Mouse (Mus musculus): Measurements from ENCODE around the gene Mknk1. TPM values are rescaled to one million over a fixed set of nuclear protein-coding genes. Genes with fewer than 3 reads are reported as not detected.

Gene Mknk1
- polyA plus RNA-seq, 1 experiment: 30.9 TPM

DNA sequence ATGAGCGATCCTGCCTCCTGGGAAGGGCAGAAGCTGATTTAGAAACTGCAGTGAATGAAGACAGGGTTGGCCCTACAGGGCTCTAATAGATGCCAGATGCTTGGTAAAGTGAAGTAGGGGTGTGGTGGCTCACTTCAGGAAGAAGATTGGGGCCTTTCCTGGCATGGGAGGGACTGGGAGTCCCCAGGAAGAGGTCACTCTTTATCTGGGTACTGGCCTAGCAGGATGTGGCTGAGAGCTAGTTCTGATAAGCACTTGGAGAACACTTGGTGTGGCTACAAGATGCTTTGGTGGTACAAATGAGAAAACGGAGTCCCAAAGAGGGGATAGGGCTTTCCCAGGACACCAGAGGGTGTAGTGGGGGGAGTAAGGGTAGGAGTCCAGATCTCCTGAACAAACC is 14.8 kb upstream of the Mknk1 start:
- Histone ChIP-seq H3K27ac (ENCODE audit: insufficient read depth, low read length) (no peak overlapping the region), H3K4me1 (ENCODE audit: control insufficient read depth, insufficient read depth, low read length) (peaks cover 5% of the 10 kb centered on the region), H3K4me3 (ENCODE audit: insufficient read depth, low read length) (no peak overlapping the region)
- TF ChIP-seq POLR2A (IDR thresholded peaks at IDR 0.05; ENCODE audit: low read depth, low read length) (no peak), CTCF (IDR thresholded peaks at IDR 0.05; ENCODE audit: borderline replicate concordance, insufficient read depth, low read length) (no peak)

DNA sequence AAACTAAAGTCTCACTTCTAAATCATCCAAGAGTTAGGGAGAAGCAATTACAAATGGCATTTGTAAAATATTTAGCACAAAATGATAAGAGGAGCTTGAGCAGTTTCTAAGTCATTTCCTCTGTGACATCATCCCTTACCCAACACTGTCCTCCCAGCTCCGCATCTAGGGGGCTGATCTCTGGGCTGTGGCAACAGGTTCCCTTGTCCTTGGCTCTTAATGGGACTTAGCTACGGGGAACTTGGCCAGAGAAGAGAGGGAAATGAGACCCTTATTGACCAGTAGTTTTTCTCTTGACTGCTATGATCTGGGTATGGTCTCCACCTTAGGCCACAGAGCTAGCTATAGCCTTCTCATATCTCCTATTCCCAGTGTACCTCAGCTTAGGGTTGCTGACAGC is 13.7 kb upstream of the Mknk1 start:
- TF ChIP-seq CTCF (IDR thresholded peaks at IDR 0.05; ENCODE audit: borderline replicate concordance, insufficient read depth, low read length) (no peak), POLR2A (IDR thresholded peaks at IDR 0.05; ENCODE audit: low read depth, low read length) (no peak)
- Histone ChIP-seq H3K27ac (ENCODE audit: insufficient read depth, low read length) (peak overlapping the region; percentile 35; the same call in 1 of the 2 replicates), H3K4me1 (ENCODE audit: control insufficient read depth, insufficient read depth, low read length) (peaks cover 5% of the 10 kb centered on the region), H3K4me3 (ENCODE audit: insufficient read depth, low read length) (no peak overlapping the region)

DNA sequence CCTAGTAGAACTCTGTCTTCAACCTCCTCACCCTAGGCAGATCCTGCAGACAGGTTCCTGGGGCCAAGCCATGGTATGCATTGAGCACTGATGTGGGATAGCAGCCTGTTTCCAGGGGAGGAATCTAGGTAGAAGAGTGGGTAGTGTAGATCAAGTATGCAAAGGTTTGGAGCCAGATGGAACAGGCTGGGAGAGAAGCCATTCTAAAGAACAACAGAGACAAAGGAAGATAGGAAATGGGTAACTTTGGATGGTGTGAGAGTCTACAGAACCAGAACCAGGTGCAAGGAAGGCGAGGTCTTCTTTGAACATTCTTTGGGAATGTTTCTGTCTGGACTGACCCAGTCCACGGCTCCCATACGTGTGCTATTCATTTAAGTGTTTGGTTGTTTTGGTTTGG is 11.9 kb upstream of the Mknk1 start:
- Histone ChIP-seq H3K4me1 (ENCODE audit: control insufficient read depth, insufficient read depth, low read length) (peaks cover 5% of the 10 kb centered on the region), H3K27ac (ENCODE audit: insufficient read depth, low read length) (no peak overlapping the region), H3K4me3 (ENCODE audit: insufficient read depth, low read length) (no peak overlapping the region; the same call in 1 of the 2 replicates)
- TF ChIP-seq CTCF (IDR thresholded peaks at IDR 0.05; ENCODE audit: borderline replicate concordance, insufficient read depth, low read length) (no peak), POLR2A (IDR thresholded peaks at IDR 0.05; ENCODE audit: low read depth, low read length) (no peak)

DNA sequence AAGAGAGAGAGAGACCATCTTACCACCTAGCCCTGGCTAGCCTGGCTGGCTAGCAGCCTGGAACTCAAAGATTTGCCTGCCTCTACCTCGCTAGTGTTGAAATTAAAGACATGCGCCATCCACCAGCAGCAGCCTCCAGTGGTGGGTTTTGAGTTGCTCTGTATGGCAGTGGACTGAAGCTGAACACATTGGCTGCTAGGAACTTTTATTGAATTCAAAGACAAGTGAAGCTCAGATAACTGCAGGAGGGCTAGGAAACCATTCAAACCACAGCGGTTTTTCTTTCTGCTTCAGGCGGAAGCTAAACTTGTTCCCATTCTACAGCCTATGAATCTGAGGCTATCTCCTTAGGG is 11.5 kb upstream of the Mknk1 start:
- H3K27ac ChIP-seq (ENCODE audit: insufficient read depth, low read length): peak overlapping the region; percentile 23; the same call in 1 of the 2 replicates
- peak overlapping the region; percentile 84 for H3K4me3 ChIP-seq (ENCODE audit: insufficient read depth, low read length)
- TF ChIP-seq CTCF (IDR thresholded peaks at IDR 0.05; ENCODE audit: borderline replicate concordance, insufficient read depth, low read length): no peak
- no peak for TF ChIP-seq POLR2A (IDR thresholded peaks at IDR 0.05; ENCODE audit: low read depth, low read length)
- peaks cover 5% of the 10 kb centered on the region for H3K4me1 ChIP-seq (ENCODE audit: control insufficient read depth, insufficient read depth, low read length)

DNA sequence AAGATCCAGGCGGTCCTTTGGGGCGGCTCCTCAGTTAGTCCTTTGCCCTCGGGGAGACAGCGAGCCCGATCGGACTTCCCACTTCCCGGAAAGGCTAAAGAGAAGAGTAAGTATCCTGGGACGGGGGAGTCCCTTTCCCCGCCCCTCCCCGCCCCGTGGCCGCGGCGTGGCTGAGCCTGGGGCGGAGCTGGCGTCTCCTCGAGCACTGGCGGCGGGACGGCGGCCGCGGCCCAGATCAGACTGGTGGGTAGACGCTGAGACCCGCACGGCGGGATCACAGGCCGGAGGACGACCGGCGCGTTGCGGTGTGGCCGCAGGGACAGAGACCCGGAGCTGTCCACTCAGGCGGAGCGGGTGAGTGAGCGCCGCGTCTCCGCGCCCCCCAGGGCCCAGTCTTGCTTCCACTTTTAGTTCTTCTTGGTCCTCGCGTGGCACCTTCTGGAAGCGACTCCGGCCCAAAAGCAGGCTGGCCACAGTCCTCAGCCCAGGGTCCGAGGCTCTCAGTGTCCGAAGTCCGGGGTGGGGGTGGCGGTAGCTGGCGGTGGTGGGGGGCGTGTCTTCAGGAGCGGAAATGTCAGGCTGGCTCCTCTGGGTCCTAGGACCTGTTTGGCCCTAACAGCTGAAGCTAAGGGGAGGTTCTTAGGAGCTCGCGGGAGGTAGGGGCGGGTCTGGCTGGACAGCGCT is 11.0 kb upstream of the Mknk1 start, which contains the start of gene Mob3c:
TSS of gene Mob3c (plus strand) at position 205 of the 684 bp plus-strand sequence.
- Histone ChIP-seq H3K27ac (ENCODE audit: insufficient read depth, low read length) (peak within 1 kb of the TSS; percentile 77), H3K4me1 (ENCODE audit: control insufficient read depth, insufficient read depth, low read length) (peaks cover 5% of the 10 kb centered on the region), H3K4me3 (ENCODE audit: insufficient read depth, low read length) (peak within 1 kb of the TSS; percentile 84)
- TF ChIP-seq POLR2A (IDR thresholded peaks at IDR 0.05; ENCODE audit: low read depth, low read length) (peak; percentile 75), CTCF (IDR thresholded peaks at IDR 0.05; ENCODE audit: borderline replicate concordance, insufficient read depth, low read length) (no peak)

DNA sequence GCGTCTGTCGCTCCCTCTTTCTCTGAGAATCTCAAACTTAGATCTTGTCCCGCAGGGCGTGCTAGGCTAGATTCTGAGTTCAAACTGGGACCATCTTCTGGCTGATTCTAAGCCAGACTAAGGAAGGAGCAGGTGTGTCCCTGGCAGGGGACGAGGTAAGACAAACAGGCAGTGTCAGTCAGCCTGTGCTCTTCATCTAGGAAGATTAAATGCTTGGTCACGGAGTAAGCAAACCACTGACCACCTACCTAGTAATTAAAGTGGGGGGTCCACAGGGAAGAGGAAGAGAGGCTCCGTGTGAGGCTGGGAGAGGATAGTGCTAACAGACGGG is 10.5 kb upstream of the Mknk1 start:
- peaks cover 5% of the 10 kb centered on the region for H3K4me1 ChIP-seq (ENCODE audit: control insufficient read depth, insufficient read depth, low read length)

DNA sequence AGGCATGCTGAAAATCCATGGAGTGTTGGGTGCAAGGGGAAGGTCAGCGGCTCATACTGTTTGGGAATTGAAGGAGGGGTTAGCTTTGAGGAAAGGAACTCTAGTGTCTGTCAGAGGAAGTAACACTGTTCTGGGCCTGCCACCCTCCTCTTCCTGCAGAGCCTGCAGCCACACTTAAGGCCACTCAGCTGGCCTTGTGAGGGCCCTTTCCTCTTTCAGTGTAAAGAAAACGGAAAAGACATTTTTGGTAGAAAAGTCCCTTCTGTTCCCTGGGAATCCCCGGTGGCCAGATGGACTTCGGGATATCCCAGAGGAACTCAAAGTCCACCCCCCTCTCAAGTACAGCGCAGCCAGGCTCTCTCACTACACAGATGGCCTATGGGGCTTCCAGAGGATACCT is 8.5 kb upstream of the Mknk1 start:
- no peak overlapping the region for H3K27ac ChIP-seq (ENCODE audit: insufficient read depth, low read length)
- no peak for TF ChIP-seq POLR2A (IDR thresholded peaks at IDR 0.05; ENCODE audit: low read depth, low read length)
- no peak for TF ChIP-seq CTCF (IDR thresholded peaks at IDR 0.05; ENCODE audit: borderline replicate concordance, insufficient read depth, low read length)
- no peak overlapping the region for H3K4me3 ChIP-seq (ENCODE audit: insufficient read depth, low read length)
- peaks cover 2% of the 10 kb centered on the region for H3K4me1 ChIP-seq (ENCODE audit: control insufficient read depth, insufficient read depth, low read length)

More for the DNA sequence above, 10.5 kb upstream of the Mknk1 start:
- TF ChIP-seq POLR2A (IDR thresholded peaks at IDR 0.05; ENCODE audit: low read depth, low read length): no peak
- no peak for TF ChIP-seq CTCF (IDR thresholded peaks at IDR 0.05; ENCODE audit: borderline replicate concordance, insufficient read depth, low read length)
- H3K27ac ChIP-seq (ENCODE audit: insufficient read depth, low read length): no peak overlapping the region
- peak overlapping the region; percentile 84 for H3K4me3 ChIP-seq (ENCODE audit: insufficient read depth, low read length)

DNA sequence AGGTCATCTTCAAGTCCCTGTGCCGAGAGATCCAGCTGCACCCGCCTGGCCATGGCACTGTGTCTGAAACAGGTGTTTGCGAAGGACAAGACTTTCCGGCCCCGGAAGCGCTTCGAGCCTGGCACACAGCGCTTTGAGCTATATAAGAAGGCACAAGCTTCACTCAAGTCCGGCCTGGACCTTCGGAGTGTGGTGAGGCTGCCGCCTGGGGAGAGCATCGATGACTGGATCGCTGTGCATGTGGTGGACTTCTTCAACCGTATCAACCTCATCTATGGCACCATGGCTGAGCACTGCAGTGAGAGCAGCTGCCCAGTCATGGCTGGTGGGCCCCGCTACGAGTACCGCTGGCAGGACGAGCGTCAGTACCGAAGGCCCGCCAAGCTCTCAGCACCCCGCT is 7.8 kb upstream of the Mknk1 start:
- H3K4me1 ChIP-seq (ENCODE audit: control insufficient read depth, insufficient read depth, low read length): peaks cover 2% of the 10 kb centered on the region; the same call in 1 of the 2 replicates
- no peak overlapping the region for H3K4me3 ChIP-seq (ENCODE audit: insufficient read depth, low read length)
- H3K27ac ChIP-seq (ENCODE audit: insufficient read depth, low read length): no peak overlapping the region

DNA sequence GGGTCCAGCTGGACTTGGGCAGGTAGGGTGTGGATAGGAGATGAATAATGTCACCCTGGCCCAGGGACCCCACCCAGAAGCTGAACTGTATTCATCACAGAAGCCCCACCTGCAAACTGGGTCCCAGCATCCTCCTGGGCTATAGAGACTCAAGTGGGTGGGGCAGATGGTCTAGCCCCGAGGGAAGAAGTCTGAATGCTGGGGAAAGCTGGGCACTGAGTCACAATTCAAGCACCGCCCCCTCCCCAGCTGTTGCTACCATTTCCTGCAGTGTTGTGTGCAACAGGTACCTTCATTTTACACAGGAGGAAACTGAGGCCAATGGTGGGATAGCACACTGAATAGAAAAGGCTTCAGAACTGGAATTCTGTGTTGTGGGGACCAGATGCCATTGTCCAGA is 7.0 kb upstream of the Mknk1 start:
- no peak for TF ChIP-seq CTCF (IDR thresholded peaks at IDR 0.05; ENCODE audit: borderline replicate concordance, insufficient read depth, low read length)
- TF ChIP-seq POLR2A (IDR thresholded peaks at IDR 0.05; ENCODE audit: low read depth, low read length): no peak
- H3K4me1 ChIP-seq (ENCODE audit: control insufficient read depth, insufficient read depth, low read length): peaks cover 2% of the 10 kb centered on the region; the same call in 1 of the 2 replicates
- no peak overlapping the region for H3K4me3 ChIP-seq (ENCODE audit: insufficient read depth, low read length)
- no peak overlapping the region for H3K27ac ChIP-seq (ENCODE audit: insufficient read depth, low read length)

More for the DNA sequence above, 7.8 kb upstream of the Mknk1 start:
- TF ChIP-seq CTCF (IDR thresholded peaks at IDR 0.05; ENCODE audit: borderline replicate concordance, insufficient read depth, low read length): no peak
- no peak for TF ChIP-seq POLR2A (IDR thresholded peaks at IDR 0.05; ENCODE audit: low read depth, low read length)

DNA sequence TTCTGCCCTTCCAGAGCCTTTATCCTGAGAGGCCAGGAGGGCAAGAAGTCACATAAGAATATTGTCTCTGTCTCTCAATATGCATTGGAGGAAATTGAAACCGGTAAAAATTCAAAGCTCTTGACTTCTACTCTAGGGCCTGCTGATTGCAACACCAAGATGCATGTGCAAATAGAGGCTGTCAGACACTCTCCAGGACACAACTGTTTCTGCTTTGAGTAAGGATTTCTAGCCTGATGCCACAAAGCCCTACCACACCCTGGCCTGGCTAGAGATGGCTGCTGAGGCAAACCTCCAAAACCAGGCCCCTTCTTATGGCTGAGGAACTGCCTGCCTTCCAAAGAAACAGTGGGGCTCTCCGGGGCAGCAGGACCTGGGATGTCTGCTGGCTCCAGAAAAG is 3.4 kb upstream of the Mknk1 start:
- no peaks in the 10 kb centered on the region for H3K4me1 ChIP-seq (ENCODE audit: control insufficient read depth, insufficient read depth, low read length)
- no peak overlapping the region for H3K4me3 ChIP-seq (ENCODE audit: insufficient read depth, low read length)
- H3K27ac ChIP-seq (ENCODE audit: insufficient read depth, low read length): no peak overlapping the region
- no peak for TF ChIP-seq POLR2A (IDR thresholded peaks at IDR 0.05; ENCODE audit: low read depth, low read length)
- no peak for TF ChIP-seq CTCF (IDR thresholded peaks at IDR 0.05; ENCODE audit: borderline replicate concordance, insufficient read depth, low read length)
